Mouse (Mus musculus) liver, adult 2 months (tissue): ENCODE measurements at regions not wholly inside any gene's neighbourhood (a gene's known extent, or its start where the extent isn't known, plus 50 kb on each side); places are given as distances from the start of the nearest gene placed in this dataset.

Experiments used
- CTCF ChIP-seq: fragments of 200-500 bp; IDR thresholded peaks from 2 replicates; pipeline ENCODE4 v1.5.1; 2011; ENCODE audit warnings: low read depth, low read length, control low read depth
- POLR2A ChIP-seq: fragments of 200-500 bp; IDR thresholded peaks from 2 replicates; pipeline ENCODE4 v1.6.1; 2011; ENCODE audit warnings: low read length, control low read depth; ENCODE audit not compliant: insufficient read depth; ENCODE audit errors: extremely low read depth

- TF ChIP-seq POLR2A: no peak
- TF ChIP-seq CTCF: no peak
These were observed 160.8 kb downstream of the Pdgfra start for GRCm38 (mm10) chr5:75312897-75313296.
